Mouse (Mus musculus): ENCODE results near the gene Ccl26. TPM values are rescaled to one million over a fixed set of nuclear protein-coding genes. Genes with fewer than 3 reads are reported as not detected.
A peak's percentile ranks its signal among the peaks of the same experiment; 100 is the strongest.

The Ccl26 gene
- total RNA-seq, 2 experiments from 2014 or later: not detected

- DNase-seq (ENCODE audit: extremely low spot score in 1 of 2, low spot score in 1 of 2): peak; percentile 97 to 99
These were observed 18.2 kb downstream of the Ccl26 start, which contains the start of gene Hip1 for GRCm38 (mm10) chr5:135544865-135545797. TSS of gene Hip1 (minus strand) at chr5:135545120.

- DNase-seq (ENCODE audit: extremely low spot score in 1 of 2, low spot score in 1 of 2): no peak
These were observed 19.3 kb downstream of the Ccl26 start for GRCm38 (mm10) chr5:135544032-135544558.

- no peak for DNase-seq (ENCODE audit: extremely low spot score in 1 of 2, low spot score in 1 of 2)
These were observed 25.6 kb downstream of the Ccl26 start for GRCm38 (mm10) chr5:135537794-135538214.

GRCm38 (mm10) chr5:135537326-135537725 is 26.0 kb downstream of the Ccl26 start:
- DNase-seq (ENCODE audit: extremely low spot score in 1 of 2, low spot score in 1 of 2): no peak

GRCm38 (mm10) chr5:135535867-135536266 is 27.5 kb downstream of the Ccl26 start:
- no peak for DNase-seq (ENCODE audit: extremely low spot score in 1 of 2, low spot score in 1 of 2)

- DNase-seq (ENCODE audit: extremely low spot score in 1 of 2, low spot score in 1 of 2): no peak
These were observed 29.9 kb downstream of the Ccl26 start for GRCm38 (mm10) chr5:135533431-135533830.

- DNase-seq (ENCODE audit: extremely low spot score in 1 of 2, low spot score in 1 of 2): no peak
These were observed 32.0 kb downstream of the Ccl26 start for GRCm38 (mm10) chr5:135531306-135531845.

GRCm38 (mm10) chr5:135529964-135530363 is 33.4 kb downstream of the Ccl26 start:
- no peak for DNase-seq (ENCODE audit: extremely low spot score in 1 of 2, low spot score in 1 of 2)

- no peak for DNase-seq (ENCODE audit: extremely low spot score in 1 of 2, low spot score in 1 of 2)
These were observed 34.1 kb downstream of the Ccl26 start for GRCm38 (mm10) chr5:135529310-135529709.

- DNase-seq (ENCODE audit: extremely low spot score in 1 of 2, low spot score in 1 of 2): no peak
These were observed 35.4 kb downstream of the Ccl26 start for GRCm38 (mm10) chr5:135527986-135528385.

GRCm38 (mm10) chr5:135524660-135525560 is 38.5 kb downstream of the Ccl26 start:
- no peak for DNase-seq (ENCODE audit: extremely low spot score in 1 of 2, low spot score in 1 of 2)

- DNase-seq (ENCODE audit: extremely low spot score in 1 of 2, low spot score in 1 of 2): no peak
These were observed 39.3 kb downstream of the Ccl26 start for GRCm38 (mm10) chr5:135524087-135524486.

- DNase-seq (ENCODE audit: extremely low spot score in 1 of 2, low spot score in 1 of 2): no peak
These were observed 41.2 kb downstream of the Ccl26 start for GRCm38 (mm10) chr5:135522111-135522722.

GRCm38 (mm10) chr5:135517348-135517883 is 46.0 kb downstream of the Ccl26 start:
- peak in 1 of 2 experiments; percentile 12 for DNase-seq (ENCODE audit: extremely low spot score in 1 of 2, low spot score in 1 of 2)

- DNase-seq (ENCODE audit: extremely low spot score in 1 of 2, low spot score in 1 of 2): no peak
These were observed 50.2 kb downstream of the Ccl26 start for GRCm38 (mm10) chr5:135513131-135513530.

GRCm38 (mm10) chr5:135511105-135511504 is 52.3 kb downstream of the Ccl26 start:
- DNase-seq (ENCODE audit: extremely low spot score in 1 of 2, low spot score in 1 of 2): no peak

Measured in layer of hippocampus, postnatal 25 days (tissue).